Mouse (Mus musculus) leukemia stem cell, adult 10-12 weeks (primary cell): ENCODE measurements around the gene Pomt1. TPM values are rescaled to one million over a fixed set of nuclear protein-coding genes. Genes with fewer than 3 reads are reported as not detected.

Source experiments
- polyA plus RNA-seq: library from polyadenylated mRNA; stranded (reverse); fragments of >175 nt; gene quantifications from 2 replicates; pipeline ENCODE4 v1.2.3, GENCODE M21; 2012; ENCODE audit warnings: low replicate concordance

Gene Pomt1
- 27.4 and 44.9 TPM in 2 replicates for polyA plus RNA-seq

DNA sequence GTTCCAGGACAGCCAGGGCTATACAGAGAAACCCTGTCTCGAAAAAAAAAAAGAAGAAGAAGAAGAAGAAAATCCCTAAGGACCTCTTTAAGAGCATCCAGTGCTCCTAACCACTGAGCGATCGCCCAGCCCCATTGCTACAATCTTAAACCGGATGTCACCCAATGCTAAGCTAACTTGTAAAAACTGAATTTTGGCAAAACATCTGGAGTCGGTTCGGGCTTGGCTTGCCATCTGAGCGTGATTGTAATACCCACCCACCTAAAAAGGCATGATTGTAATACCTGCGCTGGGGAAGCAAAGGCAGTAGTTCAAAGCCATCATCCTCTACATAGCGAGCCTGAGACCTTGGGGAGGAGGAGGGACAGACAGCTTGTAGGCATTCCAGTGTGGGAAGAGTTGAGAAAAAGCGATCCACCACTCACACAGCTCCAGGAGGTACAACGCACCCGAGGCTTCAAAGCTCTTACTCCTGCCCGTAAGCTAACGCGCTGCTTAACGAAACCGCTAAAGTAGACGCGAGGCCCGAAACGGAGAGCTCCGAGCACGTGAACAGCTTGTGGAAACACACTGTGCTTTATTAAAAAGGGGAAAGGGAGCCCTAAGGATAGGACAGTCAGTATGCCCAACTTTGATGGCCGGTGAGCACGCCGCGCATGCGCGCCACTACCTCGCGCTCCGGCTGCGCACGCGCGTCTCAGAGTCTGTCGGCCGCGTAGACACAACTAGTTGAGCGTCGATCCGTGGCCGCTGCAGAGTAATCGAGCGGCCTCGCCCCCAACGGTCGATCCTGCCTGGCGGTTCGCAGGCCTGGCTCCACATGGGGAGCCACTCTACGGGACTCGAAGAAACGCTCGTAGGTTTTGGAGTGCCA lies at the start of gene Pomt1:
Gene Pomt1 (plus strand): TSS at position 705 of the 874 bp plus-strand sequence.

DNA sequence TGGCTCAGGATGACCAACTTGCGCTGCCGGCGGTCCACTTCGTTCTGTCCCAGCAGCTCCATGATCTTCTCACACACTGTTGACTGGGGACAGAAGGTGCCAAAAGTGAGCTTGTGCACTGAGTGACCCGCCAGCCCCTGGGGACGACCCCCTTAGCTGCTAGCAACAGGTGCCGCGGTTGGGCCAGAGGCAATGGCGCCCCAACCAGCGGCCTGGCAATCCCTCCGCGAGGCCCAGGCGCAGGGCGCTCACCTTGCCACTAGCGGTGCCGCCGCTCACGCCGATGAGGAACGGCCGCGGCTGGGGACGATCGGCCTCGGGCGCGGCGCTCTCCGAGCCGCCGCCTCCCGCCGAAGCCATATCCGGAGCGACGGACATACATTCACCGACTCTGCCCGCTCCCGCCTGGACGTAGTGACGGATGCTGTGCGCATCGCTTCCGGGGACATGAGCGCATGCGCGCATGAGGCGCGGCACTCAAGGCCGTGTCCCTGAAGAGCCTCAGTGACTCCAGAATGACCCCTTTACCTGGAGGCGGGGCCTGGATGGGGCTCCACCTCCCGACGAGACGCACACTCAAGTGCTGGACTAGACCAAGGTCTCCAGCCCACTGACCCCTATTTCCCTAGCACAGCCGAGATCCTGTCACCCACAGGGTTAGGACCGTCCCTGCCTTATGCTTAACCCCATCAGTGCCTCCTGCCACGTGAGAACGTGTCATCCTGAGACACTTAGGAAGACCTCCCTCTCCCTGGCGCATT lies 23.4 kb downstream of the Pomt1 start, which contains the start of gene Uck1:
Gene Uck1 (minus strand): TSS at position 503 of the 761 bp plus-strand sequence.

DNA sequence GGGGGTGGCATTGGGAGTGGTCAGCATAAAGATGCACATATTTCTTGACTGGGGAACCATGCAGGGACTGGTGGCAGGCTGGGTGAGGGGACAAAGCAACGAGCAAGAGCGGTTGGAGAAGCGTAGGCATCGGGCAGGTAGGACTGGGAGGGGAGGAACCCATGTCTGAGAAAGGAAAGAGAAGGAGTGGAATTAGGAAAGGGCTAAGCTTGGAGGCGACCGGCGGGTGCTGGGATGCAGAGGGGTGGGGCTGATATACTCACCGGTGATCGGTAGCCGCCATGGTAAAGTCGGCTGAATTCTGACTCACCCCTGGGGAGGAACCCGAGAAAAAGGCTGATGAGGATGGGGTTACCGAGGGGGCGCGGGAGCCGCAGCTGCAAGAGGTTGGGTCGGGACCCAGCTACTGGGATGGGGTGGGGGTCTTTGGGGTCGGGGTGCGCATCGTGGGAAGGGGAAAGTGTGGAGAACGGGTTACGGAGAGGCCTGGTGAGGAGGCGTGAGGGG lies 51.0 kb downstream of the Pomt1 start, which contains the start of gene Golga2:
Gene Golga2 (plus strand): TSS at position 51 of the 507 bp plus-strand sequence.

DNA sequence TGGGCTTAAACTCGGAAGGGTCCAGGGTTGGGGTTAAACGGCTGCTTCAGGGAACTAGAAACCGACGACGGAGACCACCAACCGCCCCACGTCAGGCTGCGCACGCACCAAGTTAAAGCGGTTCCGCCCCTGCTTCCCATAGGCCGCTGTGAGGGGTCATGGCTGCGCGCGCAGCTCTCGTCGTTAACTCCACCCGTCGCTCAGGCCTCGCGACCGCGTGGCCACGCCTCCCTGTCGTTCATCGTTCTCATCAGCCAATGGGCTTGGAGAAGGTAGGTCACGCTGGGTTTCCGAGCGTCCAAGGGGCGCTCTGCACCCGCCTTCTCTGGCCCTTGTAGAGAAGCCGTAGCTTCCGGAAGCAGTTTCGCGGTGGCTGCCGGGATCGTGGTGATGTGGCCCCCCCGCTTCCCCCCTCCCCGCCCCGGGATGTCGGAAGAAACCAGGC lies 51.6 kb downstream of the Pomt1 start, which contains the start of gene Swi5:
Gene Swi5 (minus strand): TSS at position 153 of the 445 bp plus-strand sequence.

Other genes with a start within 250 kb of the Pomt1 start
- 66.8 and 117 TPM in 2 replicates for gene Fam78a, start 151.7 kb upstream of the Pomt1 start, polyA plus RNA-seq
- 2.7 and 3.3 TPM in 2 replicates for gene Plpp7, start 141.1 kb upstream of the Pomt1 start, polyA plus RNA-seq
- gene Prrc2b, start 85.5 kb upstream of the Pomt1 start, polyA plus RNA-seq: 58.7 and 95.4 TPM in 2 replicates
- 47.8 and 73.4 TPM in 2 replicates for gene Uck1, start 23.6 kb downstream of the Pomt1 start, polyA plus RNA-seq
- 17.2 and 28.6 TPM in 2 replicates for gene Golga2, start 50.8 kb downstream of the Pomt1 start, polyA plus RNA-seq
- 47.5 and 702 TPM in 2 replicates for gene Swi5, start 51.5 kb downstream of the Pomt1 start, polyA plus RNA-seq
- gene Ciz1, start 115.7 kb downstream of the Pomt1 start, polyA plus RNA-seq: 184 and 189 TPM in 2 replicates
- gene Dnm1, start 116.7 kb downstream of the Pomt1 start, polyA plus RNA-seq: 1.1 and 1.2 TPM in 2 replicates
- gene 1110008P14Rik, start 145.3 kb downstream of the Pomt1 start, polyA plus RNA-seq: 140 and 176 TPM in 2 replicates
- 9.3 and 10.4 TPM in 2 replicates for gene Lcn2, start 151.7 kb downstream of the Pomt1 start, polyA plus RNA-seq
- 6.3 and 10.6 TPM in 2 replicates for gene Ptges2, start 159.3 kb downstream of the Pomt1 start, polyA plus RNA-seq
- 6.0 and 8.3 TPM in 2 replicates for gene Naif1, start 213.9 kb downstream of the Pomt1 start, polyA plus RNA-seq
- gene Slc25a25, start 214.9 kb downstream of the Pomt1 start, polyA plus RNA-seq: 15.3 and 20.4 TPM in 2 replicates